Mouse (Mus musculus) lung, embryonic 16.5 days (tissue): ENCODE measurements at regions not wholly inside any gene's neighbourhood (a gene's known extent, or its start where the extent isn't known, plus 50 kb on each side); places are given as distances from the start of the nearest gene placed in this dataset.

Experiments
- ATAC-seq: fragments of 200-750 bp; cut with Nextera tagmentation; 2 replicates; pipeline ENCODE4 v1.8.0; 2017; ENCODE audit warnings: low read depth, mild to moderate bottlenecking, moderate library complexity
- H3K27ac ChIP-seq: fragments of 300-500 bp; sonication (generic); 2 replicates; pipeline ENCODE4 v1.5.1; 2014; ENCODE audit warnings: mild to moderate bottlenecking, control low read depth, low read length
- H3K27me3 ChIP-seq: fragments of 300-500 bp; sonication (generic); 2 replicates; pipeline ENCODE4 v1.6.1; 2014; ENCODE audit warnings: low read depth, low read length, mixed read lengths; ENCODE audit not compliant: control insufficient read depth, insufficient read depth
- H3K36me3 ChIP-seq: fragments of 300-500 bp; sonication (generic); 2 replicates; pipeline ENCODE4 v1.6.1; 2014; ENCODE audit warnings: low read length; ENCODE audit not compliant: control insufficient read depth, insufficient read depth
- H3K4me1 ChIP-seq: fragments of 300-500 bp; sonication (generic); replicated peaks from 2 replicates; pipeline ENCODE4 v1.6.1; 2014; ENCODE audit warnings: low read length, mixed read lengths; ENCODE audit not compliant: control insufficient read depth, insufficient read depth
- H3K4me2 ChIP-seq: fragments of 300-500 bp; sonication (generic); 2 replicates; pipeline ENCODE4 v1.6.1; 2014; ENCODE audit warnings: low read depth, low read length, control low read depth
- H3K4me3 ChIP-seq: fragments of 300-500 bp; sonication (generic); 2 replicates; pipeline ENCODE4 v1.5.1; 2014; ENCODE audit warnings: mild to moderate bottlenecking, low read length, control low read depth
- H3K9ac ChIP-seq: fragments of 300-500 bp; sonication (generic); 2 replicates; pipeline ENCODE4 v1.6.1; 2014; ENCODE audit warnings: low read length, control low read depth
- H3K9me3 ChIP-seq: fragments of 300-500 bp; sonication (generic); 2 replicates; pipeline ENCODE4 v1.6.1; 2016; ENCODE audit warnings: low read length; ENCODE audit not compliant: control insufficient read depth
- WGBS: fragments of 180-500 bp; shearing (Covaris S2); extraction: QIAGEN DNeasy Blood & Tissue Kit; methylation state at CpG from one replicate; pipeline ENCODE4 v1.1.7; 2014; 5-methylcytosine and 5-hydroxymethylcytosine counted together

- 89% methylated on average over 13 of the region's 13 CpGs for WGBS
- ATAC-seq: no peak
These were observed 447.7 kb upstream of the Btbd3 start for GRCm38 (mm10) chr2:137808401-137809230.

DNA sequence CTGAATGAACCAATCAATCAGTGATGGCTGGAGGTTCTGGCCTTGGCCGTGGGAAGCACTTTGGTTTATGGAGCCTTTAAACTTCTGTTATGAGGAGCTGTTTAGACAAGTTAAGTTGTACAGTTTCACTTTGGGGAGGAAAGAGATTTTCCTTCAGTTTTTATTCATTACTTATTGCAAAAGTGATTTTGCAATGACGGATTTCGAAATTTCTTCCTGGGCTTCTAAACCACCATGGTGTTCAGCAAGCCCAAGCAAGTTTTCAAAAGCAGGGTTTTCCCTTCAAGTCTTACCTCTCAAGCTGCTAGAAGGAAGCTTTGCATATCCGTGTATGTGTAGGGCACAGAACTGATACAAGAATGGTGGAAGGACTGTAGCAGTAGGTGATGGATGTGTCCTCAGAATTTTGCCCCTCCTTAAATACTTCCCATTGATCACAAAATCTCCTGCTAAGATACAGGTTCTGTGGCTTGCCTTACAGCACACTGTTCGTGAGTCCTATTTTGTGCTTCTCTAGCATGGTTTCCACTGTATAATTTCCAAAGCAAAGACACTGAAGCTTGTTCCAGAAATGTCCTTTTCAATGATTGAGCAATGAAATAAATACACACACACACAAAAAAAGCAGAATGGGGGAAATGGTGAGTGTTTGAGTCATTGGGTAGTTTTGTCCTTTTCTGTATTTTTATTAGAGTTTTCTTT is 448.6 kb upstream of the Btbd3 start:
- no peaks in the 10 kb centered on the region for H3K9me3 ChIP-seq
- ATAC-seq: no peak
- no peak overlapping the region for H3K4me3 ChIP-seq
- no peak overlapping the region for H3K4me2 ChIP-seq
- H3K27ac ChIP-seq: no peak overlapping the region
- WGBS: 70% methylated on average over 5 of the region's 5 CpGs
- H3K4me1 ChIP-seq: no peaks in the 10 kb centered on the region
- no peaks in the 10 kb centered on the region for H3K27me3 ChIP-seq
- no peaks in the 10 kb centered on the region for H3K36me3 ChIP-seq
- no peak overlapping the region for H3K9ac ChIP-seq

More at GRCm38 (mm10) chr2:137808401-137809230, 447.7 kb upstream of the Btbd3 start:
- Histone ChIP-seq H3K9me3 (no peaks in the 10 kb centered on the region), H3K4me3 (no peak overlapping the region), H3K9ac (no peak overlapping the region), H3K4me1 (no peaks in the 10 kb centered on the region), H3K36me3 (no peaks in the 10 kb centered on the region), H3K27ac (no peak overlapping the region), H3K4me2 (no peak overlapping the region), H3K27me3 (no peaks in the 10 kb centered on the region)

- Histone ChIP-seq H3K9ac (no peak overlapping the region), H3K36me3 (no peaks in the 10 kb centered on the region), H3K9me3 (no peaks in the 10 kb centered on the region), H3K4me2 (no peak overlapping the region), H3K4me1 (no peaks in the 10 kb centered on the region), H3K27me3 (no peaks in the 10 kb centered on the region), H3K27ac (no peak overlapping the region), H3K4me3 (no peak overlapping the region)
- 50% methylated on average over 2 of the region's 2 CpGs for WGBS
- ATAC-seq: no peak
These were observed 461.5 kb upstream of the Btbd3 start for GRCm38 (mm10) chr2:137794841-137795240.

- H3K4me1 ChIP-seq: no peaks in the 10 kb centered on the region
- H3K9ac ChIP-seq: no peak overlapping the region
- H3K27ac ChIP-seq: no peak overlapping the region
- no peaks in the 10 kb centered on the region for H3K9me3 ChIP-seq
- no peaks in the 10 kb centered on the region for H3K36me3 ChIP-seq
- H3K4me3 ChIP-seq: no peak overlapping the region
- ATAC-seq: no peak
- no peak overlapping the region for H3K4me2 ChIP-seq
- no peaks in the 10 kb centered on the region for H3K27me3 ChIP-seq
- 79% methylated on average over 6 of the region's 6 CpGs for WGBS
These were observed 472.3 kb upstream of the Btbd3 start for GRCm38 (mm10) chr2:137784091-137784490.

DNA sequence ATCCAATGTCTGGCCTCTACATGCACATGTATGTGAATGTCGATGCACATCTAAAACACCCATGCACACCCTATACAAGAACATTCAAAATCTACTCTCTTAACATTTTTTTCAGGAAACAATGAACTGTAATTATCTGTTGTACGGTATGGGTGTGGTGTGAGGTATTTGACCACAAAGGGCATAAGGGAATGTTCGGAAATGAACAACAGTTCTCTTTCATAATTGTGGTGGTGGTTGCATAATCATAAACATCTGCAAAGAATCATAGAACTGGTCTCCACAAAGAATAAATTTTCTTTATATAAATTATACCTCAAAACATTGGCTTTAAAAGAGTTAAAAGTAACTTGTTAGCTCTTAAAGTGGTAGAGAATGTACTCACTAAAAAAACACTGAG is 478.9 kb upstream of the Btbd3 start:
- no peak overlapping the region for H3K9ac ChIP-seq
- no peak overlapping the region for H3K27ac ChIP-seq
- H3K36me3 ChIP-seq: no peaks in the 10 kb centered on the region
- H3K4me1 ChIP-seq: no peaks in the 10 kb centered on the region
- H3K4me3 ChIP-seq: no peak overlapping the region
- 73% methylated on average over 3 of the region's 3 CpGs for WGBS
- no peaks in the 10 kb centered on the region for H3K9me3 ChIP-seq
- H3K4me2 ChIP-seq: no peak overlapping the region
- ATAC-seq: no peak
- H3K27me3 ChIP-seq: no peaks in the 10 kb centered on the region

DNA sequence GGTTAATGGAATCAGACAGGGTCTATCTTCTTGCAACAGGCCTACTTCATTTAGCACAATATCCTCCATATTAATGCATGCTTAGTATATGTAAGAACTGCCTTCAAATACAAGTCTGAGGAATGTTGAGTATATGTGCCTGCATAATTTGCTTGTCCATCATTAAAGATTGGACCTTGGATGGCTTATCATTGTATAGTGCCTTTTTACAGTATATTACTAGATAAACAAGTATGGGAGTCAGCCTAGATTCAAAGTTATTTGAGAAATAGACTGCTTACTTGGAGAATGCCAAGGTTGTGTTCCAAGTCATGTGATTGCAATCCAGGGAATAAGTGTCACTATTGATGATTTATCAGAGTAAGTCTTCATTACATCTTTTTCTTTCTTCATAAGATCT is 491.6 kb upstream of the Btbd3 start:
- Histone ChIP-seq H3K4me2 (no peak overlapping the region), H3K27me3 (no peaks in the 10 kb centered on the region), H3K9me3 (no peaks in the 10 kb centered on the region), H3K36me3 (no peaks in the 10 kb centered on the region), H3K9ac (no peak overlapping the region), H3K27ac (no peak overlapping the region), H3K4me3 (no peak overlapping the region), H3K4me1 (no peaks in the 10 kb centered on the region)
- no peak for ATAC-seq

GRCm38 (mm10) chr2:137759455-137759854 is 496.9 kb upstream of the Btbd3 start:
- Histone ChIP-seq H3K9ac (no peak overlapping the region), H3K27ac (no peak overlapping the region), H3K4me3 (no peak overlapping the region), H3K36me3 (no peaks in the 10 kb centered on the region), H3K4me2 (no peak overlapping the region), H3K27me3 (no peaks in the 10 kb centered on the region), H3K4me1 (peaks cover 15% of the 10 kb centered on the region), H3K9me3 (no peaks in the 10 kb centered on the region)
- 82% methylated on average over 2 of the region's 2 CpGs for WGBS
- ATAC-seq: no peak

DNA sequence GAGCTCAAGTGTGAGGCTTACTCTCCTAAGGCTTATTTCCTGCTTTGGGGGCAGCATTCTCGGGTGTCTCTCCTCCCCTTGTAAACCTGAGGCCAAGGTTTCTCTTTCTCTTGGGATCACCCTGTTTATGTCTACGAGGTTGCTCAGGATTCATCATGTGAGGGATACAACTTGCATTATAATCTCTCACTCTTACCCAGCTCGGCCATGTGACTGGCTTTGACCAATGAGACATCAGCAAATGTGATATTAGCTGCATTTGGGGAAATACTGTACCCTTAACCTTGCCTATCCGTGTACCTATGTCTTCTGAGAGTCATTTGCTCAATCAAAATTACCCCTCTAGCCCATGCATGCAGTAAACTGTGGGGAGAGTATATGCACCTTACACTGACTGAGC is 498.0 kb upstream of the Btbd3 start:
- no peak overlapping the region for H3K4me2 ChIP-seq
- H3K9me3 ChIP-seq: no peaks in the 10 kb centered on the region
- 61% methylated on average over 4 of the region's 4 CpGs for WGBS
- H3K27me3 ChIP-seq: no peaks in the 10 kb centered on the region
- H3K9ac ChIP-seq: no peak overlapping the region
- H3K4me1 ChIP-seq: peaks cover 15% of the 10 kb centered on the region
- no peak for ATAC-seq
- H3K36me3 ChIP-seq: no peaks in the 10 kb centered on the region
- H3K4me3 ChIP-seq: no peak overlapping the region
- H3K27ac ChIP-seq: no peak overlapping the region

DNA sequence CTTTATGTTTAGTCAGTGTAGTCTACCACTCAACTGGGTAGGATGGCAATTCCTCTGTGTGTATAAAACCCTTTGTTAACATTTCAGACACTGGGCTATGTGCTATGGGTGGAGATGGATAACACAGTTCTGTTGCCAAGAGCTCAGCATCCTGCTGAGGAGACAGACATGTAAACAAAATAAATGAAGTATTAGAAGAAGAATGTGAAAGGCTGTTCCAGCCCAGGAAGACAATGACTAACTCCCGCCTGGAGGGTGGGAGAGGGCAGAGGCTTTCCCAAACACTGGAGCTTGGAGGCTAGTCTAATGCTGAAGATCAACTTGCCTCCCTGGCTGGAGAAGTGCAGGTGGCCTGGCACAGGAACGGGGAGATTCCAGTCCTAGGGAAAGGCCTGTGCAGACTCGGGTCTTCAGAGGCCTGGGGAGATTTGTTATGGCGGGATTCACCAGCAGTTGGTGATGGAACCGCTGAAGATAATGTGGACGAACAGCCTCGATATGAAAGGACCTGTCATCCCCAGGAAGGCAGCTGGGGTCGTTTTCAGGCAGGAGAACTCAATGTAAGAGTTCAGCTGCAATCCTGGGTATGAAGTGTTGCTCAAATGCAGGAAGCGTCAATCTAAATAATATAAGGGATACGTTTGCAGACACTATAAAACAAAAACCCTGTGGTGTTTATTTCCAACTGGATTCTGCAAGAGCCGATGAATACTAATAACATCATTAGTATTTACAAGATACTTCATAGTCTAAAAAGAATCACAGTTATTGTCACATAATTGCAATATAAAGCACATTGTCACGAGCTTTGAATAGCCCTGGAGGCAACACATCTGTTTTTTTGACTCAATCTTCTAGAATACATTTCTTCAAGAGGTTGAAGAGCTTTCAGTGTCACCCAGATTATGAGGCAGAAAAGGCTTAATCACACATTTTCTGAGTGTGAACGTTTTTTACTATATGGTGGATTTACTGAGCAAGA is 498.8 kb upstream of the Btbd3 start:
- H3K27ac ChIP-seq: peak overlapping the region; percentile 48
- no peak overlapping the region for H3K9ac ChIP-seq
- 29% methylated on average over 13 of the region's 13 CpGs for WGBS
- peaks cover 15% of the 10 kb centered on the region for H3K4me1 ChIP-seq
- H3K4me3 ChIP-seq: no peak overlapping the region
- H3K4me2 ChIP-seq: peak overlapping the region; percentile 45
- H3K27me3 ChIP-seq: no peaks in the 10 kb centered on the region
- ATAC-seq: peak; percentile 92
- no peaks in the 10 kb centered on the region for H3K36me3 ChIP-seq
- H3K9me3 ChIP-seq: no peaks in the 10 kb centered on the region
